Comparison of ENCODE assay signal across 9 mouse cellular contexts in the genomic region with DNA sequence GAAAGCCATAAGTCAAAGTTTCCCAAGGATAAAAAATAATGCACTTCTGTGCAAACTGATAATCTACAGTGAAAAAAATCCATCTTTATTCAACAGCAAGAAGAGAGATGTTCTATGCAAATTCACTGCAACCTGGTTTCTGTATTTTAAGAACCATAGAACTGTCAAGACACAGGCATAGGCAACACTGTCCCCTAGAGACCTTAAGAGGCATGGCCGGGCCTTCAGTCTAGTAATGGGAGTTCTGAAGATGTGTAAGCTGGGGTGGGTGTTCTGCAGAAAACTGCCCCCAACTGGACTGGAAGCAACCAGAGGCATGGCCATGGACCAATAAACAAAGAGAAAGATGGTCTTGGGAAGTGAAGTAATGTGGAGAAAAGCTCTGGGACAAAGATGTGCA.
DNase-seq lines count a peak whose midpoint lies in the region; ATAC-seq and TF ChIP-seq lines count a peak whose summit lies in the region.
"Had no signal": no experiment of that assay in that cellular context is flagged by ENCODE, and none has a peak within 500 bp of the region (broad histone marks: within the 10 kb centered on the region; RNA-seq: fewer than 3 reads in every experiment).

No protein-coding gene starts in this region.

- H3K4me3 ChIP-seq in hindbrain, postnatal 0 days (ENCODE audit: low read length): no peak overlapping the region
- no peak overlapping the region for H3K4me3 ChIP-seq in hindbrain, embryonic 13.5 days
- no peak overlapping the region for H3K4me3 ChIP-seq in heart, postnatal 0 days (ENCODE audit: low read depth, low read length)
- H3K4me3 ChIP-seq: neural tube, embryonic 13.5 days had no signal

- H3K36me3 ChIP-seq in hindbrain, postnatal 0 days (ENCODE audit: insufficient read depth, low read length): peaks cover 14% of the 10 kb centered on the region
- H3K36me3 ChIP-seq in hindbrain, embryonic 13.5 days: peaks cover 45% of the 10 kb centered on the region
- H3K36me3 ChIP-seq in heart, postnatal 0 days (replicated peaks; ENCODE audit: control insufficient read depth, insufficient read depth, low read length): peaks cover 31% of the 10 kb centered on the region

- no peaks in the 10 kb centered on the region for H3K9me3 ChIP-seq in hindbrain, postnatal 0 days (ENCODE audit: low read length)
- H3K9me3 ChIP-seq in hindbrain, embryonic 13.5 days: no peaks in the 10 kb centered on the region
- H3K9me3 ChIP-seq in heart, postnatal 0 days (replicated peaks; ENCODE audit: control insufficient read depth, low read length): no peaks in the 10 kb centered on the region
- H3K9me3 ChIP-seq: neural tube, embryonic 13.5 days had no signal

- H3K4me2 ChIP-seq in hindbrain, postnatal 0 days (ENCODE audit: low read depth, low read length): no peak overlapping the region
- H3K4me2 ChIP-seq in hindbrain, embryonic 13.5 days: no peak overlapping the region
- H3K4me2 ChIP-seq in heart, postnatal 0 days (ENCODE audit: low read depth, low read length): no peak overlapping the region
- H3K4me2 ChIP-seq: hindbrain, embryonic 14.5 days; neural tube, embryonic 13.5 days had no signal

- no peak for ATAC-seq in hindbrain, postnatal 0 days
- ATAC-seq in hindbrain, embryonic 13.5 days (ENCODE audit: low FRiP score): no peak
- no peak for ATAC-seq in heart, postnatal 0 days (ENCODE audit: insufficient read depth, low read depth)

- H3K27me3 ChIP-seq in hindbrain, postnatal 0 days (ENCODE audit: insufficient read depth, low read length): no peaks in the 10 kb centered on the region
- H3K27me3 ChIP-seq in hindbrain, embryonic 13.5 days: no peaks in the 10 kb centered on the region
- no peaks in the 10 kb centered on the region for H3K27me3 ChIP-seq in heart, postnatal 0 days (ENCODE audit: control insufficient read depth, insufficient read depth, low read length)
- H3K27me3 ChIP-seq: neural tube, embryonic 13.5 days had no signal

- H3K27ac ChIP-seq in hindbrain, postnatal 0 days: no peak overlapping the region
- H3K27ac ChIP-seq in hindbrain, embryonic 13.5 days: no peak overlapping the region; the same call in 1 of the 2 replicates
- 0 out of 2 replicates have a peak overlapping the region, but pooled peaks have one; percentile 31 for H3K27ac ChIP-seq in heart, postnatal 0 days (ENCODE audit: low read depth)
- H3K27ac ChIP-seq: hindbrain, embryonic 14.5 days; neural tube, embryonic 13.5 days had no signal

- DNase-seq in hindbrain, postnatal 0 days (ENCODE audit: low spot score): no peak
- DNase-seq in 416B (ENCODE audit: low read depth): peak; percentile 9
- DNase-seq in A20 (ENCODE audit: low read depth, low spot score): peak; percentile 42
- DNase-seq in heart, postnatal 0 days (ENCODE audit: low spot score): no peak
- no peak for DNase-seq in urinary bladder, postnatal 10 days (ENCODE audit: low spot score)
- DNase-seq in urinary bladder, postnatal 25 days (ENCODE audit: low spot score): no peak

- H3K4me1 ChIP-seq in hindbrain, postnatal 0 days (ENCODE audit: insufficient read depth, low read length): no peaks in the 10 kb centered on the region
- peaks cover 44% of the 10 kb centered on the region for H3K4me1 ChIP-seq in hindbrain, embryonic 13.5 days (replicated peaks)
- H3K4me1 ChIP-seq in heart, postnatal 0 days (ENCODE audit: control insufficient read depth, insufficient read depth): peaks cover 38% of the 10 kb centered on the region; the same call in 1 of the 2 replicates

- no peak overlapping the region for H3K9ac ChIP-seq in hindbrain, postnatal 0 days (replicated peaks; ENCODE audit: low read length)
- H3K9ac ChIP-seq in hindbrain, embryonic 13.5 days: no peak overlapping the region
- H3K9ac ChIP-seq in heart, postnatal 0 days (replicated peaks; ENCODE audit: low read depth, low read length): no peak overlapping the region
- H3K9ac ChIP-seq: hindbrain, embryonic 14.5 days; neural tube, embryonic 13.5 days had no signal

- peak; percentile 43 for TF ChIP-seq CTCF in hindbrain, postnatal 0 days (IDR thresholded peaks at IDR 0.05; ENCODE audit: low read depth)
- peak; percentile 39 for TF ChIP-seq CTCF in heart, postnatal 0 days (IDR thresholded peaks at IDR 0.05; ENCODE audit: low read depth)

- no peak for TF ChIP-seq EP300 in heart, postnatal 0 days (IDR thresholded peaks at IDR 0.05; ENCODE audit: low read depth)

- 73% methylated on average over 1 of the region's 1 CpGs for WGBS in hindbrain, postnatal 0 days
- WGBS in hindbrain, embryonic 13.5 days: 81% methylated on average over 1 of the region's 1 CpGs
- WGBS in heart, postnatal 0 days: 57% methylated on average over 1 of the region's 1 CpGs

Comparison
In these comparisons a context has a peak if more than half of its experiments do, and no peak if none do; other contexts are left out.
1. DNase-seq: peak in 416B (single experiment) and A20 (single experiment); none in hindbrain, postnatal 0 days (single experiment), heart, postnatal 0 days (single experiment), urinary bladder, postnatal 10 days (single experiment) and urinary bladder, postnatal 25 days (single experiment).